11 mouse cellular contexts compared by ENCODE assay signal in the genomic region with DNA sequence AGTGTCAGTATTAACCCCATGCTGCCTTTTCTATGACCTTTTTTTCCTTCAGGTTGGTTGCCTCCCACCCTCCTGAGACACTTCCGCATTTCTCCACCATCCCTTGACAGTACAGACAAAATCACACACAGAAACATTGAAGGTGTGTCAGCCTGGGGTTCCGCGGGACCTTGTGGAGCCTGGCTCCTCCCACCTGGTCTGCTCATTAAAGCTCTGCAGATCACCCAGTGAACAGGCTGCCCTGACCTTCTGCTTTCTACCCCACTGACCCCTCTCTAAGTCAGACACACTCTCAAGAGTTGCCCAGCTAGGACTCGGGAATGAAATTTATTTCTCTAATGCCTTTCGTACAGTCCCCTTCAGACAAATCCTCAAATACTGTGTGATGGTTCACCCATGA.
"Had no signal": no experiment of that assay in that cellular context is flagged by ENCODE, and none has a peak within 500 bp of the region (broad histone marks: within the 10 kb centered on the region; RNA-seq: fewer than 3 reads in every experiment).

No protein-coding gene starts in this region.

- H3K36me3 ChIP-seq: limb, embryonic 13.5 days; midbrain, embryonic 12.5 days; stomach, embryonic 15.5 days had no signal

- H3K27me3 ChIP-seq: limb, embryonic 13.5 days; stomach, embryonic 15.5 days had no signal

- H3K4me3 ChIP-seq: limb, embryonic 13.5 days; midbrain, embryonic 12.5 days; stomach, embryonic 15.5 days had no signal

- DNase-seq: kidney, adult 9 months; left cerebral cortex, postnatal 4 days; lung, adult 18-20 months; right cerebral cortex, postnatal 14 days; thymus, adult 2 months; thymus, postnatal 25 days had no signal

- H3K27ac ChIP-seq: limb, embryonic 13.5 days; liver, embryonic 14.5 days; midbrain, embryonic 12.5 days; stomach, embryonic 15.5 days had no signal

- H3K4me2 ChIP-seq: limb, embryonic 13.5 days; midbrain, embryonic 12.5 days; stomach, embryonic 15.5 days had no signal

- H3K9ac ChIP-seq: limb, embryonic 13.5 days; liver, embryonic 14.5 days; midbrain, embryonic 12.5 days; stomach, embryonic 15.5 days had no signal

- ATAC-seq: midbrain, embryonic 16.5 days had no signal

- H3K9me3 ChIP-seq: limb, embryonic 13.5 days; midbrain, embryonic 12.5 days; stomach, embryonic 15.5 days had no signal

- H3K4me1 ChIP-seq: limb, embryonic 13.5 days; stomach, embryonic 15.5 days had no signal
